Mouse (Mus musculus) urinary bladder, adult 2 months (tissue): Measurements from ENCODE around the gene Qrich2. TPM values are rescaled to one million over a fixed set of nuclear protein-coding genes. Genes with fewer than 3 reads are reported as not detected.
"Not testable (repeated sequence)": the region's sequence is repeated elsewhere in the genome, so short reads cannot be mapped to it uniquely, and the experiment has no call there.

Source experiments
- DNase-seq: peaks from one replicate; pipeline ENCODE4 v3.0.0; 2022; ENCODE audit warnings: low spot score
- polyA plus RNA-seq: library from polyadenylated mRNA; depleted of rRNA; stranded (reverse); fragments of >200 nt; gene quantifications from 2 replicates; pipeline ENCODE4 v1.2.3, GENCODE M21; 2012

Gene Qrich2
- polyA plus RNA-seq, 1 experiment, result 0.12 TPM

DNA sequence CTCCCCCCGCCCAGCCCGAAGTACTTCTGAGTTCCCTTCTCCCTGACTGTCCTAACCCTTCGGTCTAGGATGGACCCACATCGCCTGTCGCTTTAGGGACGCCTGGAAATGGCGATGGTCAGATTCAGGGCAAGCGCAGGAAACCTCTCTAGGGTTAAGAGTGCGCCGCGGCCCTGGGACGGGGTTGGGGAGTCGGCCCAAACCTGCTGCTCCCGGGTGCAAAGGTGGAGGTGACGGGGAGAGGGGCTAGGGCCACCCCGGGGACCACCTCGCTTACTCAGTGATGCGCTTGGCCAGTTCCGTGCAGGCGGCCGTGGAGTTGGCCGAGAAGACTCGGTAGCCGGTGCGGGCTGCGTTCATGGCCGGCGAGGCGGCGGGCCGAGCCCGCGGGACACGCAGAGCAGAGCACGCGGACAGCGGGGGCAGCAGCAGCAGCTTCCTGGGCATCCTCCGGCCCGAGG is 23.8 kb upstream of the Qrich2 start:
- DNase-seq, result no peak

- no peak for DNase-seq
These were observed 22.8 kb upstream of the Qrich2 start for GRCm38 (mm10) chr11:116488693-116489375.

- no peak for DNase-seq
These were observed 22.2 kb upstream of the Qrich2 start for GRCm38 (mm10) chr11:116488207-116488606.

DNA sequence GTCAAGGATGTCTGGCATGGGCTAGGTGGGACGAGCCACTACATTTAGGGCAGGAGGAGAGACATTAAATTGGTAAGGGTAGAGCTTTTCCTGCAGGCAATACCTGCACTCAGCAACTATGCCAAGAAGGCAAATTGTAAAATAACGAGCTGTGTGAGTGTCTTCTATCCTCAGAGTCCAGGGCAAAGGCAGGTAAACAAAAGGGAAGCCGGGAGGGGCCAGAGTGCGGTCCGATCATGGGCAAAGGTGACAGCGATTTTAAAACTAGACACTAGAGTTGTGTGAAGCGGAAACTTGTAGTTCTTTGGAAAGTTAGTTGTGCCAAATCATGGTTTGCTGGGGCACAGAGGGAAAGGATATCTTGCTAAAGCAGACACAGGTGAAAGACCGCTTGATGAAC is 18.2 kb upstream of the Qrich2 start:
- DNase-seq, result no peak

DNA sequence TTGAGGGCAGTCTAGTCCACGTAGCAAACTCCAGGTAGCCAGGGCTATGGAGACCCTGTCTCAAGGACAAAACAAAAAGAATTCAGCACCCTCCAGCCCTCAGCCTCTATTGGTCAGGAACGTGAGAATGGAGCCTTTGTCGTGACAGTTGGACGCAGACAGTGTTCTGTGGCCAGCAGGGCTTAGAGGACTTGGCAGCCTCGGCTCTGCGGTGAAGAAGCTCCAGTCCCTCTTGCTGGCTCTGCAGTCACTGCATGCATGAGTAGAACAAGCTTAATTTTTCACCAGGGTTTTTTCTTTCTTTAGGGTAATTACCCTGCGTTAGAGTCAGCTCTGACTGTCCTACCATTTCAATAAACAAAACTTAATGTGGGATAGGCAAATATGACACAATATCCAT is 15.7 kb upstream of the Qrich2 start:
- DNase-seq, result no peak

- DNase-seq, result no peak
These were observed 14.9 kb upstream of the Qrich2 start for GRCm38 (mm10) chr11:116480975-116481374.

DNA sequence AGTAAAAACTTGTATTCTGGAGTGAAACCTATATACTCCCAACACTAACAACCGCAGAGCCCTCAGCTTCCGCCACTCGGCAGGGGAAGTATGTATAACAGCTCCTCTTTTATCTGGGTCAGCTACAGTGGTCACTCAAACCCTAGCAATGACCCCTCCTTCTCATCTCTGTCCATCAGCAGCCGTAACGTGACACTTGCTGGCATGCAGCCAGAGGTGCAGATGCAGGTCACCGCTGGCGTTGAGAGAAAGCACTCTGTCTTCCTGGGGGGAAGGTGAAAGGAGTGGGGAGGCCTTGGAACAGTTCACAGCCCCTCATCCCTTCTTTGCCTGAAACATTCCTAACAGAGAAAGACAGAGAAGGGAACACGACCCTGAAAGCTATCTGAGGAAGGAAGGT is 13.8 kb upstream of the Qrich2 start:
- DNase-seq, result no peak

DNA sequence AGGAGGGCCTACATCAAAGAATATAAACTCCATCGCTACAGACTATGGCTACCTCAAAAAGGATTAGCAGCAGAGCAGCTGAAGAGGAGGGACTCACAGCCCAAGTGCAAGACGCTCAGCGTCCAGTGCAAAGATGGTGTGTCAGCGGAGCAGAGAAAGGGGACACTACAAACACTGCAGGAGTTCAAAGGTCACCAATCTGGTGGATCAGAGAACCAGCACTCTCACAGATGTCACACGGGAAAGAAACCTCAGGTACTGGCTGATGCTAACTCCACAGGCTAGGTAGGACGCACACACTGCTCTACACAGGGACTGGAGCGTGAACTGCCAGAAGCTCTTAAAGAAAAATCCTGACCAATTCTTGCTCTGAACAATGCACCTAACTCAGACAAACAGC is 12.9 kb upstream of the Qrich2 start:
- DNase-seq, result no peak

- DNase-seq, result no peak
These were observed 11.2 kb upstream of the Qrich2 start for GRCm38 (mm10) chr11:116477160-116477759.

DNA sequence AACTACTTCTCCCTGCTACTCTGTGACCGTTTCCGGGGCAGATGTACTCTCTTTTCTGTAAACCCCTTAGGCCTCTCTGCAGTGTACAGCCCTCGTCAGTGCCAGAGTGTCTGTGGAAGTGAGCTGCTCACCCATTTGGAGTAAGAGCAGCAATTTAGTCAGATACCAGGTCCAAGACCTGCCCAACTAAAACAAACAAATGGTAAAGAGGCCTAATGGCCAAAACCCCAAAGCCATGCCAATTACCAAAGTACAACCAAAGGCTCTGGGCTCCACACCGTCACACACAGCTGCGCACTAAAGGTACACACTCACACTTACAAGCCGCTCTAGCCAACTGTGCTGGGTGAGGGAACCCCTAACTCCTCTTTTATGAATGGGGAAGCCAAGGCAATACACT is 10.7 kb upstream of the Qrich2 start:
- DNase-seq, result no peak

GRCm38 (mm10) chr11:116476041-116476440 is 10.0 kb upstream of the Qrich2 start:
- no peak for DNase-seq

DNA sequence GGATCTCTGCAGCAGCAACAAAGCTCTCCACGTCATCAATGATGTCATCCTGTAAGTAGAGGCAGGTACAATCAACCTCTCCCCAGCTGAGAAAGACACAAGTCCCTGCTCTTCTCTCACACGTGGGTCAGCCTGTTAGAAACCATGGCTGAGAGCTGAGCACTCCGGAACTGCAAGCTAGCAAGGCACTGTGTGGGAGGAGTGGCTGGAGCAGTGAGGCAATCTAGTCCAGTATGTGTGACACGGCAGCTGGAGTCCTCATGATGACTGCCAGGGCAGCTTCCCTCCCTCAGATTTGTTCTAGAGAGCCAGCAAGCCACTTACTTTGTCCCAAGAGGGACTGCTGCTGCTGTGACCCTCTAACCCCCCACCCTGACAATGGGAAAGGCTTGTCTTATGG is 6.2 kb upstream of the Qrich2 start:
- DNase-seq, result no peak

GRCm38 (mm10) chr11:116470896-116471295 is 4.9 kb upstream of the Qrich2 start:
- DNase-seq, result no peak

DNA sequence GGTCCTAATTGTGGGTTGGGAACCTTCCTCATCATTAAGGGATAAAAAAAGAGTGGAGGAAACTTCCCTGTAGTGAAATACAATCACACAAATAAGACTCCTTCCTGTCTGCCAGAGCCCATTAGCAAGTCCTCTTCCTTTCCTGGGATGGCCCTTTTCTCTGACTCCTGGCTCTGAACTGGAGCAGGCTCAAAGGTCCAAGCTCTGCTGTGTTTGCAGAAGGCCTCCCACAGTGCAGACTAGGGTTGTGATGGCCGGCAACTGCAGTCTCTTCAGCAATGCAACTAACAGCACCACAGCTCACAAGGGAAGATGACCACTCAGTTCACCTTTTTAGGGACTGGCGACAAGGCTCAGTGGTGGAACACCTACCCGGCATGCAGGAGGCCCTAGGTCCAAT is 4.2 kb upstream of the Qrich2 start:
- no peak for DNase-seq

DNA sequence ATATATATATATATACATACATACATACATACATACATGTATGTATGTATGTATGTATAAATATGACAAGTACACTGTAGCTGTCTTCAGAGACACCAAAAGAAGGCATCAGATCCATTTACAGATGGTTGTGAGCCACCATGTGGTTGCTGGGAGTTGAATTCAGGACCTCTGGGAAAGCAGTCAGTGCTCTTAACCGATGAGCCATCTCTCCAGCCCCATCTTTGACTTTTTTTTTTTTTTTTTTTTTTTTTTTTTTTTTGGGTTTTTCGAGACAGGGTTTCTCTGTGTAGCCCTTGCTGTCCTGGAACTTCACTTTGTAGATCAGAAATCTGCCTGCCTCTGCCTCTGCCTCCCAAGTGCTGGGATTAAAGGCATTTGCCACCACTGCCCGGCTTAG is 2.3 kb upstream of the Qrich2 start:
- DNase-seq, result not testable (repeated sequence)

GRCm38 (mm10) chr11:116463833-116464232 is 2.2 kb downstream of the Qrich2 start:
- peak; percentile 80 for DNase-seq

- DNase-seq, result no peak
These were observed 2.7 kb downstream of the Qrich2 start for GRCm38 (mm10) chr11:116463338-116463737.

- no peak for DNase-seq
These were observed 6.3 kb downstream of the Qrich2 start for GRCm38 (mm10) chr11:116459786-116460185.

- no peak for DNase-seq
These were observed 9.8 kb downstream of the Qrich2 start for GRCm38 (mm10) chr11:116456234-116456633.

DNA sequence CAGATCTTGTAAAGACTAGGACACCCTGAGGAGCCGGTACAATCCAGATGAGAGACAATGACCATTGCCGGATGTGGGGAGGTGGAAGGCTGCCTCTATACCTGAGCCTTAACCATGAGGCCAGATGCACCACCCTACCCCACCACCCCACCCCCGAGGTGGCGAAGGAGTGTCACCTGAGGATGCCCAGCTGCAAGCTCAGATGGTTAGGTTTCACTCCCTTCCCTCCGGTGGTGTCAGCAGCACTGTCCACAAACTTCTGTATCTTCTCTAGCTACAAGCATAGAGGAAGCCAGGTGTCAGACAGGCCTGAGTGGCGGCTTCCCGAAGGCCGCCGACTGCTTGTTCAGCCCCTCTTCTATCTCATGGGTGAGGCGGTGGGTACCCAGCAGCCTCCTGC is 12.2 kb downstream of the Qrich2 start:
- DNase-seq, result no peak

GRCm38 (mm10) chr11:116449341-116449740 is 16.7 kb downstream of the Qrich2 start:
- no peak for DNase-seq

DNA sequence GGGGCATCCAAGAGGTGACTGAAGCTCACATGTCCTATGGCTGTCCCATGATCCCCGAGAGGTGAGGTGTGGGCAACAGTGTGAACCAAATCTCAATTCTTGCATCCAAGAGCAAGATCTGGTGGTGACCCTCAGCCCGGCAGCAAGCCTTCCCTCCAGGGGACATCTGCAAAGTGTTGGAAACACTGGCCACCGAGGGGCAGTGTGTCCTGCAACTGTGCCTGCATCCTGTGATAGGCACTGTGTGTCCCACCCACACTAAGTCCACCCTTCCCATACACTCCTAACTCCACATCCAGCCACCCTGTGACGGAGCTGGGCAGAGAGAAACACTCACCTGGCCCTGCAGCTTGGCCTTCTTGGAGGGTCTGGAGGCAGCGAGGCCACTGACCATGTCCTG is 18.2 kb downstream of the Qrich2 start:
- DNase-seq, result no peak

GRCm38 (mm10) chr11:116446308-116446887 is 19.6 kb downstream of the Qrich2 start:
- DNase-seq, result no peak
